Mouse (Mus musculus): ENCODE data around the gene Usp15.
"Not testable (repeated sequence)": the region's sequence is repeated elsewhere in the genome, so short reads cannot be mapped to it uniquely, and the experiment has no call there.

Usp15 gene
- long read RNA-seq, experiment 1, full-length matches to known transcripts, result 23 of 36 reads
- long read RNA-seq, experiment 1, partial matches to known transcripts, result 7 of 36 reads
- long read RNA-seq, experiment 1, other reads (novel, unspliced or antisense), result 6 of 36 reads
- long read RNA-seq, experiment 2, full-length matches to known transcripts, result 13 of 30 reads
- long read RNA-seq, experiment 2, partial matches to known transcripts, result 9 of 30 reads
- long read RNA-seq, experiment 2, other reads (novel, unspliced or antisense), result 8 of 30 reads

- intact Hi-C loops (cut with DNase I), result no loop called here
Observed at GRCm38 (mm10) chr10:123196835-123197559, at the start of gene Usp15. Usp15 (minus strand) TSS chr10:123196995.

- intact Hi-C loops (cut with DNase I), result no loop called here
Observed at GRCm38 (mm10) chr10:123229420-123229819, 32.6 kb upstream of the Usp15 start.

- intact Hi-C loops (cut with DNase I), result no loop called here
Observed at GRCm38 (mm10) chr10:123222785-123223184, 26.0 kb upstream of the Usp15 start.

- intact Hi-C loops (cut with DNase I), result no loop called here
Observed at GRCm38 (mm10) chr10:123209517-123209916, 12.7 kb upstream of the Usp15 start.

- intact Hi-C loops (cut with DNase I), result no loop called here
Observed at GRCm38 (mm10) chr10:123208336-123208735, 11.5 kb upstream of the Usp15 start.

GRCm38 (mm10) chr10:123206074-123206473 is 9.3 kb upstream of the Usp15 start:
- intact Hi-C loops (cut with DNase I), result no loop called here

- intact Hi-C loops (cut with DNase I), result not testable (repeated sequence)
Observed at GRCm38 (mm10) chr10:123205364-123205763, 8.6 kb upstream of the Usp15 start.

GRCm38 (mm10) chr10:123201981-123202758 is 5.4 kb upstream of the Usp15 start:
- intact Hi-C loops (cut with DNase I), result no loop called here

- intact Hi-C loops (cut with DNase I), result no loop called here
Observed at GRCm38 (mm10) chr10:123201436-123201835, 4.6 kb upstream of the Usp15 start.

GRCm38 (mm10) chr10:123200996-123201395 is 4.2 kb upstream of the Usp15 start:
- intact Hi-C loops (cut with DNase I), result no loop called here

- intact Hi-C loops (cut with DNase I), result no loop called here
Observed at GRCm38 (mm10) chr10:123200320-123200659, 3.5 kb upstream of the Usp15 start.

- intact Hi-C loops (cut with DNase I), result no loop called here
Observed at GRCm38 (mm10) chr10:123199615-123200319, 3.0 kb upstream of the Usp15 start.

GRCm38 (mm10) chr10:123199119-123199518 is 2.3 kb upstream of the Usp15 start:
- intact Hi-C loops (cut with DNase I), result no loop called here

- intact Hi-C loops (cut with DNase I), result no loop called here
Observed at GRCm38 (mm10) chr10:123198183-123198582, 1.4 kb upstream of the Usp15 start.

- intact Hi-C loops (cut with DNase I), result no loop called here
Observed at GRCm38 (mm10) chr10:123195961-123196834, 597 bp downstream of the Usp15 start.

GRCm38 (mm10) chr10:123195501-123195900 is 1.3 kb downstream of the Usp15 start:
- intact Hi-C loops (cut with DNase I), result no loop called here

- intact Hi-C loops (cut with DNase I), result no loop called here
Observed at GRCm38 (mm10) chr10:123191038-123191437, 5.8 kb downstream of the Usp15 start.

- intact Hi-C loops (cut with DNase I), result no loop called here
Observed at GRCm38 (mm10) chr10:123187337-123187736, 9.5 kb downstream of the Usp15 start.

- intact Hi-C loops (cut with DNase I), result no loop called here
Observed at GRCm38 (mm10) chr10:123185907-123186306, 10.9 kb downstream of the Usp15 start.

- intact Hi-C loops (cut with DNase I), result no loop called here
Observed at GRCm38 (mm10) chr10:123183743-123184142, 13.1 kb downstream of the Usp15 start.

- intact Hi-C loops (cut with DNase I), result no loop called here
Observed at GRCm38 (mm10) chr10:123183243-123183642, 13.6 kb downstream of the Usp15 start.
